In genomic region chr15:7587210-7587609, GRCm38 (mm10) we compare ENCODE assay signal across 28 mouse cellular contexts.
"Had no signal": no experiment of that assay in that cellular context is flagged by ENCODE, and none has a peak within 500 bp of the region (broad histone marks: within the 10 kb centered on the region; RNA-seq: fewer than 3 reads in every experiment).

No protein-coding gene starts in this region.

- DNase-seq: gastrocnemius, adult 2 months; gastrocnemius, postnatal 10 days; gastrocnemius, postnatal 25 days; heart, adult 2 months; heart, postnatal 14 days; heart, postnatal 36 days; kidney, adult 18-20 months; kidney, adult 9 months; kidney, postnatal 14 days; kidney, postnatal 4 days; liver; liver, embryonic 13.5 days had no signal

- ATAC-seq: hindbrain, embryonic 16.5 days; inflammation-experienced regulatory T-cells, adult 6 months; intestine, embryonic 15.5 days; intestine, postnatal 0 days had no signal

- H3K4me2 ChIP-seq: heart, embryonic 11.5 days; heart, embryonic 13.5 days; heart, embryonic 15.5 days; hindbrain, embryonic 12.5 days; hindbrain, embryonic 14.5 days; intestine, embryonic 15.5 days; limb, embryonic 12.5 days; liver, embryonic 11.5 days; liver, embryonic 13.5 days had no signal

- H3K27me3 ChIP-seq: heart, embryonic 13.5 days; heart, embryonic 15.5 days; hindbrain, embryonic 12.5 days; intestine, embryonic 15.5 days; limb, embryonic 12.5 days; liver, embryonic 13.5 days had no signal

- H3K27ac ChIP-seq: gastrocnemius, adult 2 months; heart, adult 2 months; heart, embryonic 13.5 days; heart, embryonic 15.5 days; hindbrain, embryonic 10.5 days; hindbrain, embryonic 12.5 days; hindbrain, embryonic 14.5 days; intestine, embryonic 15.5 days; kidney, postnatal 0 days; layer of hippocampus, adult 2 months; left cerebral cortex, adult 2 months; limb, embryonic 10.5 days; limb, embryonic 12.5 days; liver, embryonic 13.5 days had no signal

- H3K4me3 ChIP-seq: gastrocnemius, adult 2 months; heart, adult 2 months; heart, embryonic 13.5 days; heart, embryonic 15.5 days; hindbrain, embryonic 10.5 days; hindbrain, embryonic 12.5 days; intestine, embryonic 15.5 days; layer of hippocampus, adult 2 months; left cerebral cortex, adult 2 months; limb, embryonic 10.5 days; limb, embryonic 12.5 days; liver, embryonic 13.5 days had no signal

- H3K36me3 ChIP-seq: heart, embryonic 13.5 days; heart, embryonic 15.5 days; hindbrain, embryonic 10.5 days; hindbrain, embryonic 12.5 days; intestine, embryonic 15.5 days; limb, embryonic 10.5 days; limb, embryonic 12.5 days; liver, embryonic 13.5 days had no signal

- H3K9ac ChIP-seq: heart, embryonic 13.5 days; heart, embryonic 15.5 days; hindbrain, embryonic 12.5 days; hindbrain, embryonic 14.5 days; intestine, embryonic 15.5 days; limb, embryonic 12.5 days; liver, embryonic 13.5 days had no signal

- H3K4me1 ChIP-seq: hindbrain, embryonic 10.5 days; hindbrain, embryonic 12.5 days; intestine, embryonic 15.5 days; limb, embryonic 10.5 days; limb, embryonic 12.5 days; liver, embryonic 13.5 days had no signal

- H3K9me3 ChIP-seq: heart, embryonic 13.5 days; heart, embryonic 15.5 days; hindbrain, embryonic 10.5 days; hindbrain, embryonic 12.5 days; intestine, embryonic 15.5 days; limb, embryonic 10.5 days; limb, embryonic 12.5 days; liver, embryonic 13.5 days had no signal
